Mouse (Mus musculus) C2C12 (cell line): Measurements from ENCODE around the gene 9330182L06Rik. TPM values are rescaled to one million over a fixed set of nuclear protein-coding genes. Genes with fewer than 3 reads are reported as not detected.

Source experiments
- H3K27me3 ChIP-seq: one replicate; pipeline ENCODE4 v1.6.1; 2011; ENCODE audit not compliant: control insufficient read depth, insufficient read depth, insufficient read length
- H3K36me3 ChIP-seq: one replicate; pipeline ENCODE4 v1.6.1; 2011; ENCODE audit not compliant: control insufficient read depth, insufficient read depth
- H3K4me3 ChIP-seq: one replicate; pipeline ENCODE4 v1.5.1; 2011; ENCODE audit warnings: mild to moderate bottlenecking, control low read depth; ENCODE audit not compliant: poor library complexity, insufficient read depth, severe bottlenecking
- H3K79me2 ChIP-seq: one replicate; pipeline ENCODE4 v1.6.1; 2011; ENCODE audit not compliant: control insufficient read depth, insufficient read depth
- H3K79me3 ChIP-seq: one replicate; pipeline ENCODE4 v1.6.1; 2011; ENCODE audit warnings: low read depth, control low read depth
- H3ac ChIP-seq: one replicate; pipeline ENCODE3; 2011; ENCODE audit warnings: low read depth; ENCODE audit not compliant: control insufficient read depth, insufficient read length
- CEBPB ChIP-seq: IDR thresholded peaks from one replicate; pipeline ENCODE4 v1.6.1; 2011; ENCODE audit warnings: low read depth, mild to moderate bottlenecking, control low read depth, moderate library complexity
- CTCF ChIP-seq: IDR thresholded peaks from one replicate; pipeline ENCODE4 v1.5.1; 2011; ENCODE audit not compliant: control insufficient read depth, insufficient read depth, insufficient read length
- FOSL1 ChIP-seq: IDR thresholded peaks from one replicate; pipeline ENCODE4 v1.8.0; 2011; ENCODE audit warnings: mild to moderate bottlenecking, low read length; ENCODE audit not compliant: poor library complexity, insufficient read depth, severe bottlenecking
- MAX ChIP-seq: IDR thresholded peaks from one replicate; pipeline ENCODE4 v1.6.1; 2011; ENCODE audit warnings: mild to moderate bottlenecking, control low read depth
- MYOD1 ChIP-seq: IDR thresholded peaks from one replicate; pipeline ENCODE4 v1.6.1; 2011; ENCODE audit warnings: low read depth; ENCODE audit not compliant: control insufficient read depth, insufficient read length
- MYOG ChIP-seq: IDR thresholded peaks from one replicate; pipeline ENCODE4 v1.6.1; 2011; ENCODE audit not compliant: control insufficient read depth, insufficient read length; ENCODE audit errors: extremely low read depth
- USF1 ChIP-seq: IDR thresholded peaks from one replicate; pipeline ENCODE4 v1.6.1; 2011; ENCODE audit warnings: low read depth, mild to moderate bottlenecking, control low read depth, moderate library complexity
- polyA plus RNA-seq: library from polyadenylated mRNA; unstranded; fragments of >200 nt; fragmentation: generic; extraction: Trizol; gene quantifications from one replicate; pipeline ENCODE4 v1.2.1, GENCODE M21; 2012; ENCODE audit warnings: missing spikeins

Gene 9330182L06Rik
- polyA plus RNA-seq, 1 experiment = not detected

- Histone ChIP-seq H3K36me3 (no peaks in the 10 kb centered on the region), H3K4me3 (no peak overlapping the region), H3ac (no peak overlapping the region), H3K27me3 (no peaks in the 10 kb centered on the region), H3K79me2 (no peaks in the 10 kb centered on the region), H3K79me3 (no peaks in the 10 kb centered on the region)
- no peak for TF ChIP-seq FOSL1
- no peak for TF ChIP-seq MYOG
- TF ChIP-seq CTCF = no peak
- no peak for TF ChIP-seq MAX
- TF ChIP-seq USF1 = no peak
- TF ChIP-seq MYOD1 = no peak
- TF ChIP-seq CEBPB = no peak
Measured at GRCm38 (mm10) chr5:9417098-9417497, 151.2 kb downstream of the 9330182L06Rik start.

DNA sequence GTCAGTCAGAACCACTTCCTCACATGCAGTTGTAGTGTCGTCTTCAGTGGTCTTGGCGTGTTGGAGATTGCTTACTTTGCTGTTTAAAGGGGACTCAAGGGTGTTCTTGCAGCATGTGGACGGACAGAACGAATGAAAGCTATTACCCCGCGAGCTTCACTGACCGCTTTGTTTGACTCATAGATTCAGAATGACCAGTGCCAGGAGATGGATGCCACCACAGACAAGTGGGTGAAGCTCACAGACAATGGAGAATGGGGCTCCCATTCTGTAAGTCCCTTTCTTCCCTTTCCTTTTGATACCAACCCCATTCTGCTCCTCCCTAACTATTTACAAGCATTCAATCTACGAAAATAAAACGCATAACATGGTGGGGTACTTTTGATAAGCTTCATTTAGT, 151.9 kb downstream of the 9330182L06Rik start:
- H3K79me3 ChIP-seq = no peaks in the 10 kb centered on the region
- no peak for TF ChIP-seq FOSL1
- no peak for TF ChIP-seq MYOG
- no peak for TF ChIP-seq MAX
- TF ChIP-seq CTCF = no peak
- TF ChIP-seq USF1 = no peak
- TF ChIP-seq MYOD1 = no peak
- no peak for TF ChIP-seq CEBPB
- no peaks in the 10 kb centered on the region for H3K27me3 ChIP-seq
- H3K4me3 ChIP-seq = no peak overlapping the region
- H3K36me3 ChIP-seq = no peaks in the 10 kb centered on the region
- H3ac ChIP-seq = no peak overlapping the region
- no peaks in the 10 kb centered on the region for H3K79me2 ChIP-seq

GRCm38 (mm10) chr5:9419964-9420363, 154.0 kb downstream of the 9330182L06Rik start:
- Histone ChIP-seq H3ac (no peak overlapping the region), H3K27me3 (no peaks in the 10 kb centered on the region), H3K36me3 (no peaks in the 10 kb centered on the region), H3K79me3 (no peaks in the 10 kb centered on the region), H3K4me3 (no peak overlapping the region), H3K79me2 (no peaks in the 10 kb centered on the region)
- no peak for TF ChIP-seq MYOG
- TF ChIP-seq MYOD1 = no peak
- no peak for TF ChIP-seq CEBPB
- TF ChIP-seq FOSL1 = no peak
- no peak for TF ChIP-seq USF1
- TF ChIP-seq MAX = no peak
- no peak for TF ChIP-seq CTCF

- Histone ChIP-seq H3K79me2 (no peaks in the 10 kb centered on the region), H3K79me3 (no peaks in the 10 kb centered on the region), H3K4me3 (no peak overlapping the region), H3ac (no peak overlapping the region), H3K27me3 (no peaks in the 10 kb centered on the region), H3K36me3 (no peaks in the 10 kb centered on the region)
- TF ChIP-seq FOSL1 (no peak), MYOG (no peak), USF1 (no peak), CTCF (no peak), MAX (no peak), MYOD1 (no peak), CEBPB (no peak)
Measured at GRCm38 (mm10) chr5:9424464-9424863, 158.5 kb downstream of the 9330182L06Rik start.

GRCm38 (mm10) chr5:9427165-9427564, 161.2 kb downstream of the 9330182L06Rik start:
- H3K27me3 ChIP-seq = no peaks in the 10 kb centered on the region
- no peaks in the 10 kb centered on the region for H3K79me2 ChIP-seq
- H3K79me3 ChIP-seq = no peaks in the 10 kb centered on the region
- H3ac ChIP-seq = no peak overlapping the region
- no peaks in the 10 kb centered on the region for H3K36me3 ChIP-seq
- H3K4me3 ChIP-seq = no peak overlapping the region
- no peak for TF ChIP-seq CTCF
- no peak for TF ChIP-seq USF1

GRCm38 (mm10) chr5:9427581-9428241, 161.8 kb downstream of the 9330182L06Rik start:
- no peaks in the 10 kb centered on the region for H3K27me3 ChIP-seq
- no peak overlapping the region for H3ac ChIP-seq
- no peak overlapping the region for H3K4me3 ChIP-seq
- TF ChIP-seq FOSL1 (no peak), USF1 (no peak), MYOD1 (no peak), CEBPB (no peak), MAX (no peak), MYOG (no peak), CTCF (no peak)
- no peaks in the 10 kb centered on the region for H3K79me2 ChIP-seq
- H3K79me3 ChIP-seq = no peaks in the 10 kb centered on the region
- no peaks in the 10 kb centered on the region for H3K36me3 ChIP-seq
